Mouse (Mus musculus) stomach, postnatal 0 days (tissue): ENCODE measurements around the gene Tmem230.

ENCODE experiments used
- CTCF ChIP-seq: IDR thresholded peaks from 2 replicates; pipeline ENCODE4 v1.5.1; 2016; ENCODE audit warnings: antibody characterized with exemption, low read depth, mild to moderate bottlenecking, moderate library complexity
- EP300 ChIP-seq: optimal IDR thresholded peaks from 2 replicates; pipeline ENCODE3; 2016; ENCODE audit warnings: antibody characterized with exemption

DNA sequence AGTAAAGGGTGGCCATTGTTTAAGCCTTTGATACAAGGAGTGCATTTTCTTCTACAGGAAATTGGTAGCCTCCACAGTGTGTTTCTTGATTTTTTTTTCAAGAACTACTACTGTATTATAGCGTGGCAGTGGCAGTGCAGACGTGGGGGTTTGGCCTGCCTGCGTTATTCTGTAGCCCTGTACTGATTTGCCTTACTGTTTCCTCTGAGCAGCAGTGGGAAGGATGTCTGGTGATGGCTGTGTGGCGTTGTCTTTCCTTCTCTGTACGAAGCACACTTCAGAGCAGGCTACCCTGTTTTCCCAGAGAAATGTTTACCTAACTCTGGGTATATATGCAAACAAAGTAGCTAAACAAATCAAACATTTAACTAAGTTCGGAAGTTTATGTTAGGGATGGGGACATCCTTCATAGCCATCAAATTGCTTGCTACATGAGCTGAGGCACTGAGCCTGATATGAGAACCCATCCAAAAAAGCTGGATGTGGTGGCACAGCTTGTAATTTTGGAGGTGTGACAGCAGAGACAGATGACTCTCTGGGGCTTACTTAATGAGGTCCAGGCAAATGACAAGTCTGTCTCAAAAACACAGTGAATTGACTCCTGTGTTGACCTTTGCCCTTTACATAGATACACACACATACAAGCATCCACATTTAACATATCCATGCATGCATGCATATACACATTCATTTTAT lies 25.2 kb upstream of the Tmem230 start:
- TF ChIP-seq CTCF (no peak), EP300 (no peak)
